Mouse (Mus musculus): ENCODE results near the gene Abhd5.
A peak's percentile ranks its signal among the peaks of the same experiment; 100 is the strongest.

The Abhd5 gene

DNA sequence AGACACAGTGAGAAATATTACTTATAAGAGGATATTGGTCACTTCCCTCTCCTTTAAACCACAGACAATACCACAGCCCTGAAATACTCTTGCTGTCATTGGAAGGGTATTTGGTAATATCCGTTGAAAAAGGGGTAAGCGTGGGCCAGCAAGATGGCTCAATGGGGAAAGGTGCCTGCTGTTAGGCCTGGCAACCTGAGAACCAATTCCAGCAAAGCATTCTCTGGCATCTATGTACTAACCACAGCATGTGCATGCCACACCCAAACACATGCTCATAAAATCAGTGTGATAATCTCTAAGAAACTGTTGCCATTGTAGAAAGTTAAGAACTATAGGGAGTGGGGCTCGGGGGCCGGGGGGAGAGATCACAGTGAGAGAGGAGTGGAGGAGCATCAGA is 2.1 kb upstream of the Abhd5 start:
- no peak for DNase-seq

DNA sequence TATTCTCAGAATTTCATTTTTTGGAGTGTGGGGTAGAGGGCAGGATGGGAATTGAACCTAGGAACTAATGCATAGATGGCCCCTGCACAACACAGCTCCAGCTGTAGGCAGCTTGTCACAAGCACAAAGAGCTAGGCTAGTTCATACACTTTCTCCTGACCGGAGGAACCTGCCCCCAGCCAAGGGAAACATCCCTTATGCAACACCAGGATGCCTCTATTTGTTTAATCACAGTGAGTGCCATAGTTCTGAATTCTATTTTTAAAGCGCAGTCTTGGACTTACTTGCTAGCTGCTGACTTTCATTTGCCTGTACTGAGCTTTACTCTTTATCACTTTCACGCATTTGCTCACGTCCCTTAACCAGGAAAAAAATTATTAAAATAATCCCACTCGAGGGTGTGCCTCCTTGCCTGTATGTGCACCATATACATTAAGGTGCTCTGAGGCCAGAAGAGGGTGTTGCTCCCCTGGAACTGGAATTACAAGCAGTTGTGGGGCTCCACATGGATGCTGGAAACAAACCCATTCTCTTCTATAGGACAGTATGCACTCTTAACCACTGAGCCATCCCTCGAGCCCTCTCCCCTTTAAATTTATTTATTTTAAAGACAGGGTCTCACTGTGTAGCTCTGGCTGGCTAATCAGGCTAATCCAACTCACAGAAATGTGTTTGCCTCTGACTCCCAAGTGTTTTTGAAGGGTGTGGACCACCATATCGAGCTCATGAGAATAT is 845 bp upstream of the Abhd5 start:
- DNase-seq = no peak

DNA sequence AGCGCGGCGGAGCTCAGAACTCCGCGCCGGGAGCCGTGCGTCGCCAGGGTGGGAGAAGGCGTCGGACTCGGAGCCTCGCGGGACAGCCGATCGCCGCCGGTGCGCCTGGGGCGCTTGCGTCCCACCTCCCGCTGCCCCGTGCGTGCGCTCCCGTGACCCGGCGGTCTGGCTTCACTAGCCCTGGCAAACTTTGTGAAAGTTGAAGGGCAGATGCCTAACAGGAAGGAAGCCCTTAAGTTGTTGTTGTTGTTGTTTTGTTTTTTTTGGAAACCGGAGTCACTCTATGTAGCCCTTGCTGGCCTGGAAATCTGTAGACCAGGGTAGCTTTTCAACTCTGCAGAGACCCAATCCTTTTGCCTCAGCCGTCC is 601 bp downstream of the Abhd5 start:
- DNase-seq = no peak

DNA sequence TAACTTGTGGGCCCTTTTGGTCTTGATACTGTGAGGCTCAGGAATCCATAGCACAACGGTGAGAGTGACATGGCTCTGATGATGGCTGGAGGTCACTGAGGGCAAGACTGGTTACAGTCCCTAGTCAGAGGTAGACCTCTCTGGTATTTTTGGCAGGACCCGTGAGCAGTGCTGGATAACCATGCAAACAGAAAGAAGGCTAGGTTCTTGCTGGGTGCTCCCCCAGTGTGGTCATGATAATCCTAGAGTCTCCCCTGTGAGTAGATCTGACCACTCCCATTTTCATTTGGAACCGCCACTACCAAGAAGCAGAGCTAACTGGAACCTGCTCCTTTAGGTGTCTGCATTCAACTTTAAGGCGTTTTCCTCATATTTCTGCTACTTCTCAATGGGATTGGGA is 1.5 kb downstream of the Abhd5 start:
- DNase-seq = no peak

DNA sequence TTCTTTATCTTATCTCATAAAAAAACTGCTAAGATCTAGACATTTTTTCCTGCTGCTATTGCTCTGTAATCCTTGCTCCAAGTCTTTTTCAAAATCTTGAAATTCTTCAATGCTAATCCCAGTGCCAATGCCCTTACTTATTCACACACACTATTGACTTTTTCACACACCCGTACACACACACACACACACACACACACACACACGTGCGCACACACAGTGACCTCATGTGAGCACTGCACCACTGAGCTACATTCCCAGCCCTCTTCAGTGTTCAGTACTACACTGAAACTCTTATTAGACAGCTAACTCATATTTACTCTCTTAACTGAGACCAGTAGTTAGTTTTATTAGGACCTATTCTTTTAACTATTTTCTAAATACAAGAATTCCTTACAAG is 2.8 kb downstream of the Abhd5 start:
- DNase-seq = no peak

DNA sequence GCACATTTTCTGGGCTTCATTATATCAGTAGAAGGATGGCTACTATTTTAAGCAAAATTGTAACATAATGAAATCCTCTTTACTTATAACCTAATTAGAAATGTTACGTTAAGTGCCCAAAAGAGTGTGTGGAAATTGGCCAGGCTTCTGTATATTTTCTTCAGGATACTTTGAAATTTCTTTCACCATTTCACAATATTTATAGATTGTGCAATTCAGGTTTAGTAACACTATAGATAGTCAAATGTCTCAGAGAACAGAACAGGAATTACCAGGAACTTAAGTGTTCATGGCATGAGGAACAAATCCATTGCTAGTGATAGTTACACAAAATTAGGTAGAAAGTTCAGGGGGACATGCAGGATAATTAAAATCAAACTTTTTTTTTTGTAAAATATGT is 5.7 kb downstream of the Abhd5 start:
- DNase-seq = no peak

DNA sequence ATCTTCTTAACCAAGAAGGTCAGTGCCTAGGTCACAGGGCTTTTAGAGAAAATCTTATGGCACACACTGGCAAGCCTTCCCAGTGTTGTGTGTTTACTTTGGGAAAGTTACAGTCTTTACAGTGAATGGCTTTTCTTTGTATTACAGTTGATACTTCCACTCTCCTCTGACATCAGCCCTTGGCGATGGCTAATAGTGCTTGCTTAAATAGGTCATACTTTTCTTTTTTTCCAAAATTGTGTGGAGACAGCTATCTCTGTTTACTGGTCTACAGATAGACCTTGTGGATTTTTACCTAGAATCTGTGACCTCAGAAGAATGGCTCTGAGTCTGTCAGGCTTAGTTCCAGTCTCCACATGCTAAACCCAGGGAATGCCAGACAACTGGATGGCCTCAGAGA is 6.2 kb downstream of the Abhd5 start:
- no peak for DNase-seq

DNA sequence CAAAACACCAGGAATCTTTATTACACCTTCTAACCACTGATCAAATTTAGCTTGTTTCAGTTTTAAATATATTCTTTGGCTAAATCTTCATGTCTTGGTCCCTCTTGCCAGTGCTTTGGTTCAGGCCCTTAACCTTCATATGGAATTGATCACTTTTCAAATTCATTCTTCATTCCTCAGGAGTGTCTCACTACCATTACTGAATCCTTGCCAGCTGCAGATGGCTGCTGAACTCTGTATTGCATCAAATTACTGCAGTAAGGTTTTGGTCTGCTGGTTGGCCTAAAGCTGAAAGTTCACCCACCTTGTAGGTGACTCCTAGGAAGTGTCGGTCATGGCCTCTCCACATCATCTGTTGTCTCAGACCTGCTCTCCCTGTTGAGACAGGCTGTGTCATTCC is 12.8 kb downstream of the Abhd5 start:
- DNase-seq = no peak

DNA sequence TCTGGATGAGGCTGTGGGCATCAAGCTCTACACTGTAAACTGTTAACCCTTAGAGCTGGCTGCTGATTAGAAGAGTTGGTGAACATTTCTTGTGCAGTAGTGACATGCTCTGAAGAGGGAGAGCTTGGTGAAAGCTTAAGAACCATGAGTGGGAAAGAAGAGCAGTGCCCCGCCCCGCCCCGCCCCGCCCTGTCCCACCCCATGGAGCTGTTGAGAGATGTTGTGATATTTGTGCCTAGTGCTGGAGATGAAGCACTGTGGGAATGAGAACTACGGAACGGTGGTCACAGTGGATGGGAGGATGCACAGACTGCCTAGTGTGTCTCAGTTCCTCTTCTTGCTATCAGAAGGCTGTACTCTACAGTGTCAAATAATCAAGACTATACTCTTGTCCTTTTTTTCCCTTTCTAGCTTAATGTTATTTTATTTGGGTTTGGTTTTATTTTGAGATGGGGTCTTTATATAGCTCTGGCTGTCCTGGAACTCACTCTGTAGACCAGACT is 18.9 kb downstream of the Abhd5 start:
- no peak for DNase-seq

DNA sequence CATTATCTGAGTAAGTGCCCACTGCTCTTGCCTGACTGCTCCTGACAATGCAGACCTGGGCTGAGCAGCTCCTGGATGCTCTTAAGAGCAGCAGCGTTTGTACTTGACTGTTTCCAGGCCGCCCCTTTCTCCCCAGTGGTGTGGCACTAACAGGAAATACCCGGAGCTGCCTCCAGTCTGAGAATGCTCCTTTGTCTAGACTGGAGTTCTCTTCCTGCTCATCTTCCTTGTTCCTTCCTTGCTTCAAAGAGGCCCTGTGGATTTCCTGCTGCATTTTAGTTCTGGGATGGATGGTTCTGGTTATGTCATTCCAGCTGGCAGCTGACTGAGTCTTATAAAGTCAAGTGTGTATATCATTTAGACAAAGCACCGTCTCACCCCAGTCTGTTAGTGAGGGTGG is 21.1 kb downstream of the Abhd5 start:
- no peak for DNase-seq

DNA sequence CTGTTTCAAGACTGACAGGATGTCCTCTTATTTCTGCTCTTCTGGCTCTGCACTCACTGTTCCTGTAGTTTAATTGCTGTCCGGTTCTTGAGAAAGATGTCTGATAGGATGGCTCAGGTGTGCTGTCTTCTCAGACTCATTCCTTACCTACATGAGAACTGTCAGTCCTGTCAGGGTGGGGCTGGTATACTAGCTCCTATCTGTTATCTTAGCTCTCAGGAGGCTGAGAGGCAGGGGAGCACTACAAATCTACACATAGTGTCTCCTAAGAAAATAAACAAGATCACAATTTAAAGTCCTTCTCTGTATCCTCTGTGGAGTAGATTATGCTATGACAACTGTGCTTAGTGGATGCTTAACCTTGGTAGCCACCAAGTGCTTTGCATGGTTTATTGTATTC is 21.6 kb downstream of the Abhd5 start:
- DNase-seq = no peak

DNA sequence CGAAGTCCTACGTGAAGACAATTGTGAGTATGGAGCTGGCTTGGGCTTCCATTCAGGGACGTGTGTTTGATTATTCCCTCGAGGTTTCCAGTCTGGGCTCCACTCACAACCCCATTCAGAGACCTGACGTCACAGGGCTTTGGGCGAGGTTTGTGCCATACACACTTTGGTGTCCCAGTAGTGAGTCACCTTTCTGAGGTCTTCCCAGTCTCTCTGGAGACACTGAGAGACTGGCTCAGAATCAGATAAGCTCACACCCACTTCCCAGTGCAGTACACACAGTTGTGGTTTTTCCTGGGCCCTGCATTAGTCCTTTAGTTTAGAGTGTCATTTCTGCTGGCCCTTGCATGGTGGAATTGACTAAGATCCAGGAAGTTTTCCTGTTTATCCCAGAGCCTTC is 27.6 kb downstream of the Abhd5 start:
- no peak for DNase-seq

DNA sequence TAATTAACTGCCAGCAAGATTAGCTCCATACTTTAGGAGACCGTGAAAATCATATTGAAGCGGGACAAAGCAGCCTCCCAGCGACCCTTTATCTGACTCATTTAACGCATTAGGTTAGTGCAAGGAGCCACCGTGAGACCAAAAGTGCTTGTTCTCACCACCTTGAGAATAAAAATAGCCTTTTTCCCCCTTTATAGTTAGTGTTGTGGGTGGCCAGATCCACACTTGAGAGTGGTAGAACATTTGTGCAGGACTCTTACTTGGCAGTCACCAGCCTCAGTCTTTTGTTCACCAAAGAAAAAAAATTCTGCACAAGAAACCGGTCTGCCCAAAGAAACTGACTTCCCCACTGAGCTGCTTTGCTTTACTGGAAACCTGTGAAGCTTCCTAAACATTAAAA is 29.6 kb downstream of the Abhd5 start:
- no peak for DNase-seq

DNA sequence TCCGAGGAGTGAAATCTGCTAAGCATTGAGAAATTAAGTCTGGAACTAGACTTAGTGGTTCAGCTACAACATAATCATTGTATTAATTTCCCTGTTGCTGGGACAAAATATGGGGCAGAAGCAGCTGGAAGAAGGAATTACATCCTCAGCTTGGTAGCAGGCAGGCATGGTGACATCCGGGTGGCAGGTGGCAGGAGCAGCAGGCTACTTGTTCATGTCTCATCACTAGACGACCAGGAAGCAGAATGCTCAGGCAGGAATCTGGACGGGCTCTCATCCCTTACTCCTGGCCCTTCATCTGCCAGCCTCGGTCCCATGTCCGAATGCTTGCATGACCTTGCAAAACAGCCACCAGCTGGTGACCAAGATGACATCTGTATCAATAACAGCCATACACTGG is 30.6 kb downstream of the Abhd5 start:
- DNase-seq = peak; percentile 49 to 67

DNA sequence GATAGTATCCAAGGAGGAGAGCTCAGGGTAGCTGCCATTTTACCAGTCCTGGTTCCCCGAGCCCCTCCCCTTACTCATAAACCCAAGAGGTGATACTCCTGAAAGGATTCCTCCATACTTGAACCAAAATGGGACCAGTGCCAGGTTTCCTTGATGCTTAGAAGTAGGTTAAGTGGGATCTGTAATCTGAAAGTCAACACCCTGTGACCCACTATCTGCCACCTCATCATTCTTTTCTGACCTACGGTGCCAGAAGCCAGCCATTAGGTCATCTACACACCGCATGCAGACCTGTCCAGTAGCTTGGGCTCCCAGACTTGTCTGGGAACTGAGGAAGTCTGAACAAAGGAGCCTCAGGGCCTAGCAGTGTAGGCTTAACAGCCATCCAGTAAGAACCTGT is 34.6 kb downstream of the Abhd5 start:
- no peak for DNase-seq

DNA sequence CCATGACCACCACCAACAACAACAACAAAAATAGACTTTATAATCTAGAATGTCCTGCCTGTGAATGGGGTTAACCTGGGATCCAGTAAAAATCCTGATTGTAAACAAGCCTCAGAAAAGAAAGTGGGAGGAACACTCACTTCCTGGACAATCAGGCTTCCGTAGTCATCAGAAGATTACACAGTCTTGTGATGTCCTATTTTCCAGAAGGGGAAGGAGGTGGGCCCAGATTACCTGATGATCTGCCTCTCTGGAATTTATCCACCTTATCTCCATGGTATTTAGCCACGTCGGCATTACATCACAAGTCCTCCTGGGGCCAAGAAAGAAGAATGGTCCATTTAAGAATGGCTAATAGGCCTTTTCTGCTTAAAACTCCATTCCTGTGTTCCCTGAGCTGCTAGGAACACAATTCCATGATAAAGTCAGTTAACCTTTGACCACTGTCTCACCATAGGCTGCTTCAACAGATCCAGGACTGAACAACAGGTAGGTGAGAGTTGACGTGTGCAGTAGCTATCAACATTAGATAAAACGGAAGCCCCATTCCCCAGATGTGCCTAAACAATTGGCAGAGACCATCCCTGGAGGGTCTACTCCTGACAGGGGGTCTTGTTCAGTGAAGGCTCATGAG is 38.0 kb downstream of the Abhd5 start:
- DNase-seq = no peak

DNA sequence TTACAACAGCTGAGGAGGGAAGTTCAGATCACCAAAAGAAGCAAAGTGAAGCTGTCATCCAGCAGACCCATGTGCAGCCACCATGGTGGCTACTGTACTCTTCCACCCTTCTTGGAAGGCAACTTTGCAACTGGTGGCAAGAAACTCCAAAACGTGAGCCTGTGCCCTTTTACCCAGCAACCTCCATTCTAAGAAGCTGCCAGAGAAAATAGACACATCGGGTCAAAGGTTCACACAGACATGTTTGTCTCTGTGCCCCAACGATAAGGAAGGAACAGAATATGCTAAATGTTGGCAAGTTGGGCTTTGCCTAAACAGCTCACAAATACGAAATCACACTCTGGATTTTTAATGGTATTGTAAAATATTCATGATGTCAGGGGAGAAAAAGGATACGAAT is 44.4 kb downstream of the Abhd5 start:
- no peak for DNase-seq

DNA sequence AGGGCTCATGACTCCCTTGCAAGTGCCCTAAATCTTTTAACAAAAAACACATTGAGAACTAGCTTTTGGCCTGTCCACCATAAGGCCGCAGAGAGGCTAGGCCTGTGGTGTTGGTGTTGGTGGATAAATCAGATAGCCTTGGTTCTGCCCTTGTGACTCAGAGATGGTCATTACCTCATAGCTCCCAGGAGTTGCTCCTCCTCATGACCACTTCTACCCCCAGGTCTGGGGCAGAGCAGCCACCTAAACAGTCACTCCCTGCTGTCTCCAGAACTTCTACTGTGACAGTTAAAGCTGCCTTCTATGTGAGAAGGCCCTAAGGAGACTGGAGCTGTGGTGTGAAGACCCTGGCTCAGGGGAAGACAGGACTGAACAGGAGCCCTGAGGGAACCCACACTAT is 45.7 kb downstream of the Abhd5 start:
- DNase-seq = no peak

DNA sequence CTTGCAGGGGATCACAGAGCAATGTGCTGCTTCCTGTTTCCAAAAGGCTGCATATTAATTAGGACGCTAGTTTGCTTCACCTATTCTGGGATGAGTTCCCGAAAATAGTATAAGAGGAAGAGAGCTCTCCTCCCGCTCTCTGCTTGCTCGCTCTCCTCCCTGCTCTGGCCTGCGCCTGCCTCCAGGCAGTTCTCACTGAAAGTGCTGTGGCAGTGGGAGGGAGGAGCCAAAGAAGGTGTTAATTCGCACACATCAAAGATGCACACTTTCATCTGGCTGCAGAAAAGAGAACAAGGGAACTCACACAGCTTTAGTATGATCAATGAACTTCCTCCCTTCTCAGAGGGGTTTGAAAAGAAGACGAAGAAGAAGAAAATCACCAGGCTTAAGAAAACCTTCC is 47.3 kb downstream of the Abhd5 start:
- no peak for DNase-seq

DNA sequence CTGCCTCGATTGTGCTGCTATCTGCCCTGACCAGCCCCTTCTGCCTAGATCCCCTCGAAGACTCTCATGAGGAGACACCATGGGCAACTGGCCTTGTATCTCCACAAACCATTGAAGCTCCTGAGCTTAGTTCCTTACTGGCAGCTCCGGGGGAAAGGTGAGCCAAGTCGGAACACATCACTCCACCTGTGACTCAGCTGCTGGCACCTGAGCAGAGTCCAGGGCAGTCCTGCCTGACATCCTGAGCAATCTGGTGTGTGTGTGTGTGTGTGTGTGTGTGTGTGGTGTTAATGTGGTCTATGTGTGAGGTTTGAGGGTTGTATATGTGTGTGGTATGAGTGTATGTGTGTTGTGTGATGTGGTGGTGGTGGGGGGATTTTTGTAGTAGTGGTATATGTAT is 49.8 kb downstream of the Abhd5 start:
- no peak for DNase-seq

DNA sequence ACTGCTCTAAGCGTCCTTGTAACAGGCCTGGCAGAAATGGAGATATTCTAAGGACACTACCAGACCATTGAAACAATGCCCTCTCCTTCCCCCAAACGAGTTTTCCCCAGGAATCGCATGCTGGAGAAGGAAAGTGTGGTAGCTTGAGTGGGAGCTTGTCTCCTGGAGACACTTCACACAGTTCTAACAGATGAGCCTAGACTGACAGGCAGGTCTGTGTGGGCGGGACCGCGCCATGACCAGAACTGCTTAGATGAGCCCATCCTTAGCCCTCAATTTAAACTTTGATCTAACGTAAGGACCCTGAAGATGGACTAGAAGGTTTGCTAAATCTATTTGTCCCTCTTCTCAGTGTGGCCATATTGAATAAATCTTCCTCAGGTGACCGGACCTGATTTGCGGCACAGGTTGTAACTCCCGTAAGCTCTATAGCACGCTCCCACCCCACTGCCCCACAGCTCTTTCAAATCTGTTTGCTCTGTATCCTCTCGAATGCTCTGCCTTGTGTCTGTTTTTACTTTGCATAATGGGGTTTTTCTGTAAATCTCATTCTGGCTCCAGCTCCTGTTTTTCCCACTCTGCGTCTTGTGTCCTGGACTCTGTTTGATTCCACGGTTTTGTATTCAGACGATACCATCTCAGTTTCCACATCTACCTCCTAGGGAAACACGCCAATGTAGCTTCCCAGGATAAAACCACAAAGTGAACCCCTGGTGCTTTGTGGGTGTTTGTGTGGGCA is 59.2 kb downstream of the Abhd5 start:
- DNase-seq = no peak

DNA sequence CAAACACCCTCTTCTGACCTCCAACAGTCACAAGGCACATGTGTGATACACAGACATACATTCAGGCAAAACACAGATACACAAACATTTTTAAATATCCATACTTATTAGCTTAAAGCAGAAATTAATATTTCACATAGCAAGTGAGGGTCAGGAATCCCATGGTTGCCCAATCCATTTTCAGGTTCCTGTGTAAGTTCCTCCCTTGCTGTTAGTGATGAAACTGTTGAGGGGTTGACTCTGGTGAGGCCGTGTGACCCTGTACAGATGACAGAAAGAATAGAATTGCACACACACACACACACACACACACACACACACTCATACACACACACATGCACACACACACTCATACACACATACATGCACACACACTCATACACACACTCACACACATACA is 63.2 kb downstream of the Abhd5 start:
- DNase-seq = no peak

DNA sequence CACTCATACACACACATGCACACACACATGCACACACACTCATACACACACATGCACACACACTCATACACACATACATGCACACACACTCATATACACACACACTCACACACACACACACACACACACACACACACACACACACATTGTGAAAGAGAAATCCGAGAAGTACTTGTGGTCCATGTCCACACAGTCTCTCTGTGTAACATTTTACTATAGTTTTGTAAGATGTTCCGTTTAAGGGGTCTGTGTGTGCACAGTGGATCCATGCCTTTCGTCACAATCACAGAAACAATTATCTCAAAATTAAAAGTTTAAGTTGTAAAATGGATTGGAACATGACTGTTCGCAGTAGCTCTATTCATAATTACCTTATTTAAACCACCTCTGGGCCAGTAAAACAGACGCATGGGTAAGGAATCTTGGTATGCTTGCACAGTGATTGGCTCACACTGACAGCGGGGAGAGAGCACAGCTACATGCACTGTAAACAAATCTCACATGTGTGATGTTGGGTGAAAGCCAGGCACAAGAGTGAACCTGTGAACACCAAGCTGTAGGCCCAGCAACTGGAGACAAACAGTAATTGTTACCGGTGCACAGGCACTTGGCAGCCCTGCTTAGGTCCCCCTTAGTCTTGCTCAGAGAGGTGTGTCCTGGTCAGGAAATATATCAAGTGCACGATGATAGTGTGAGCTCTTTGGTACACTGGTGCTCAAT is 63.8 kb downstream of the Abhd5 start:
- DNase-seq = no peak

DNA sequence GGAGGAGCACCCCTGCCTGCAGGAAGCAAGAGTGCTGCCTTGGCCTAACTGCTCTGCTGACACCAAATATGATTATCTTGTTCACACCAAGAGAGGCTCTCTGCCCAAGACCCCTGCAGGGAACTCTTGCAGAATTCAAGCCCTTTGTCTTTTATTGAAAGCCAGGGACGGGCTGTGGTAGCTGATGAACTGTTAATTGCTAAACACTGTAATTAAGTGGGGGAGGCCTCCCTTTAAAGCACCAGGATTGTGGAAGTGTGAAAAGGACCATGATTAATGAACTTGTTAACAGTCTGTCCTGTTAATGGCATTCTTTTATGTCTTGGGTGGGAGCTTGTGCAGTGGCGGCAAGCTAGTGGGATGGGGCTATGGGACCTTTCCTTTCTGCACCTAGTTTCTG is 65.2 kb downstream of the Abhd5 start:
- DNase-seq = no peak
